Mouse (Mus musculus) myocyte (in vitro differentiated cells): ENCODE measurements around the gene Sh3glb1.

Source experiments
- CEBPB ChIP-seq: IDR thresholded peaks from 2 replicates; pipeline ENCODE4 v1.6.1; 2011; ENCODE audit warnings: mild to moderate bottlenecking, moderate library complexity; ENCODE audit not compliant: poor library complexity, insufficient read depth, severe bottlenecking
- E2F4 ChIP-seq: IDR thresholded peaks from one replicate; pipeline ENCODE4 v1.6.1; 2011; ENCODE audit warnings: mild to moderate bottlenecking, control low read depth, moderate library complexity; ENCODE audit not compliant: insufficient read depth
- MAX ChIP-seq: IDR thresholded peaks from one replicate; pipeline ENCODE4 v1.6.1; 2011; ENCODE audit warnings: low read depth, mild to moderate bottlenecking, control low read depth
- MYOD1 ChIP-seq, 3 experiments: IDR thresholded peaks; one replicate each; pipeline ENCODE4 v1.6.1; 2011; ENCODE audit warnings: control low read depth in 2 of 3, low read depth in 2 of 3, mild to moderate bottlenecking in 2 of 3, moderate library complexity in 1 of 3; ENCODE audit not compliant: insufficient read length in 2 of 3, control insufficient read depth in 1 of 3
- MYOG ChIP-seq, 3 experiments: IDR thresholded peaks; one replicate each; pipeline ENCODE4 v1.6.1; 2011; ENCODE audit warnings: control low read depth in 2 of 3, low read depth in 2 of 3, mild to moderate bottlenecking in 2 of 3; ENCODE audit not compliant: insufficient read length in 2 of 3, control insufficient read depth in 1 of 3, insufficient read depth in 1 of 3
- POLR2A ChIP-seq: IDR thresholded peaks from one replicate; pipeline ENCODE4 v1.6.1; 2011; ENCODE audit warnings: low read depth, mild to moderate bottlenecking, control low read depth, moderate library complexity; ENCODE audit not compliant: insufficient read length
- POLR2AphosphoS2 ChIP-seq: IDR thresholded peaks from one replicate; pipeline ENCODE4 v1.6.1; 2011; ENCODE audit warnings: low read depth, control low read depth; ENCODE audit not compliant: insufficient read length
- SRF ChIP-seq: IDR thresholded peaks from one replicate; pipeline ENCODE4 v1.6.1; 2011; ENCODE audit warnings: low read depth; ENCODE audit not compliant: control insufficient read depth, insufficient read length
- TCF12 ChIP-seq: IDR thresholded peaks from one replicate; pipeline ENCODE4 v1.6.1; 2011; ENCODE audit warnings: mild to moderate bottlenecking, control low read depth; ENCODE audit not compliant: poor library complexity, insufficient read depth, severe bottlenecking
- TCF3 ChIP-seq: IDR thresholded peaks from one replicate; pipeline ENCODE4 v1.6.1; 2011; ENCODE audit warnings: low read depth, control low read depth; ENCODE audit not compliant: insufficient read length
- USF1 ChIP-seq: IDR thresholded peaks from one replicate; pipeline ENCODE4 v1.6.1; 2011; ENCODE audit warnings: low read depth, mild to moderate bottlenecking, control low read depth, moderate library complexity

DNA sequence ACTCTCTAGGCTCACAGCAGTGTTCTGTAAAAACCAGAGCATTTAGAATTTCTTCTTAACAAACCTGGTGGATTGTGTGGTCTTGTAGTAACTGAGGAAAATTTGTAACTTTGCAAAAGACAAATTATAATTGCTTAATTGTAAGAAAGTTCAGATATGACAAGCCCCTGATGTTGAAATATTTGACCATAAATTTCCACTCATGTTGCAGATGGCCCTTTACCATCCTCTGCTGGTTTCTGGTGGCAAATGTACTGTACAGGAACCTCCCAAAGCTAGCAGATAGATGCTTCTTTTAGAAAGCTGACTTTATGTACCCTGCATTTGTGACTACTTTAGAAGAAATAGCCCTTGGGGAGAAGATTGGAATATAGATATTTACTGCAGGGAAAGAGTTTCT is 80.1 kb downstream of the Sh3glb1 start:
- TF ChIP-seq USF1 (no peak), POLR2A (no peak), TCF12 (no peak), MAX (no peak), E2F4 (no peak), MYOG (IDR thresholded peaks at IDR 0.05; ENCODE audit: control insufficient read depth in 1 of 3, insufficient read depth in 1 of 3, insufficient read length in 2 of 3, low read depth in 2 of 3) (no peak), POLR2AphosphoS2 (no peak), SRF (no peak), TCF3 (no peak), MYOD1 (IDR thresholded peaks at IDR 0.05; ENCODE audit: control insufficient read depth in 1 of 3, insufficient read length in 2 of 3, low read depth in 2 of 3) (no peak), CEBPB (no peak)
